Mouse (Mus musculus): Measurements from ENCODE around the gene Lrrc3. TPM values are rescaled to one million over a fixed set of nuclear protein-coding genes. Genes with fewer than 3 reads are reported as not detected.

The Lrrc3 gene
- polyA plus RNA-seq, 1 experiment from 2014 or later = 5.8 TPM

Other genes with a start within 250 kb of the Lrrc3 start
- gene Tspear, start 216.0 kb downstream of the Lrrc3 start, polyA plus RNA-seq (2015; fragmentation: Nextera tagmentation; extraction: Ambion mirVana) = 0.96 and 1.5 TPM in 2 replicates
- not detected in 2 replicates for gene Gm19402, start 211.8 kb downstream of the Lrrc3 start, polyA plus RNA-seq (2015; fragmentation: Nextera tagmentation; extraction: Ambion mirVana)
- gene Gm9508, start 205.3 kb downstream of the Lrrc3 start, polyA plus RNA-seq (2015; fragmentation: Nextera tagmentation; extraction: Ambion mirVana) = not detected in 2 replicates
- not detected in 2 replicates for gene Gm10272, start 195.9 kb downstream of the Lrrc3 start, polyA plus RNA-seq (2015; fragmentation: Nextera tagmentation; extraction: Ambion mirVana)
- 0.27 TPM in 1 of 2 replicates, not detected in the other for gene Gm10024, start 191.1 kb downstream of the Lrrc3 start, polyA plus RNA-seq (2015; fragmentation: Nextera tagmentation; extraction: Ambion mirVana)
- gene Gm10142, start 186.7 kb downstream of the Lrrc3 start, polyA plus RNA-seq (2015; fragmentation: Nextera tagmentation; extraction: Ambion mirVana) = not detected in 2 replicates
- not detected in 2 replicates for gene Krtap12-1, start 181.9 kb downstream of the Lrrc3 start, polyA plus RNA-seq (2015; fragmentation: Nextera tagmentation; extraction: Ambion mirVana)
- gene Gm10100, start 176.1 kb downstream of the Lrrc3 start, polyA plus RNA-seq (2015; fragmentation: Nextera tagmentation; extraction: Ambion mirVana) = not detected in 2 replicates
- not detected in 2 replicates for gene Gm18596, start 159.9 kb downstream of the Lrrc3 start, polyA plus RNA-seq (2015; fragmentation: Nextera tagmentation; extraction: Ambion mirVana)
- not detected in 2 replicates for gene Gm9736, start 151.2 kb downstream of the Lrrc3 start, polyA plus RNA-seq (2015; fragmentation: Nextera tagmentation; extraction: Ambion mirVana)
- gene Gm3233, start 142.9 kb downstream of the Lrrc3 start, polyA plus RNA-seq (2015; fragmentation: Nextera tagmentation; extraction: Ambion mirVana) = not detected in 2 replicates
- not detected in 2 replicates for gene Gm3238, start 131.2 kb downstream of the Lrrc3 start, polyA plus RNA-seq (2015; fragmentation: Nextera tagmentation; extraction: Ambion mirVana)
- not detected in 2 replicates for gene Gm7138, start 125.6 kb downstream of the Lrrc3 start, polyA plus RNA-seq (2015; fragmentation: Nextera tagmentation; extraction: Ambion mirVana)
- not detected in 2 replicates for gene Gm3250, start 120.0 kb downstream of the Lrrc3 start, polyA plus RNA-seq (2015; fragmentation: Nextera tagmentation; extraction: Ambion mirVana)
- gene Gm7137, start 114.3 kb downstream of the Lrrc3 start, polyA plus RNA-seq (2015; fragmentation: Nextera tagmentation; extraction: Ambion mirVana) = not detected in 2 replicates
- gene Gm9639, start 107.5 kb downstream of the Lrrc3 start, polyA plus RNA-seq (2015; fragmentation: Nextera tagmentation; extraction: Ambion mirVana) = not detected in 2 replicates
- not detected in 2 replicates for gene Gm19668, start 103.4 kb downstream of the Lrrc3 start, polyA plus RNA-seq (2015; fragmentation: Nextera tagmentation; extraction: Ambion mirVana)
- gene Gm9507, start 90.7 kb downstream of the Lrrc3 start, polyA plus RNA-seq (2015; fragmentation: Nextera tagmentation; extraction: Ambion mirVana) = not detected in 2 replicates
- not detected in 2 replicates for gene Gm2696, start 87.9 kb downstream of the Lrrc3 start, polyA plus RNA-seq (2015; fragmentation: Nextera tagmentation; extraction: Ambion mirVana)
- not detected in 2 replicates for gene Krtap10-4, start 75.4 kb downstream of the Lrrc3 start, polyA plus RNA-seq (2015; fragmentation: Nextera tagmentation; extraction: Ambion mirVana)
- not detected in 2 replicates for gene Krtap10-10, start 66.6 kb downstream of the Lrrc3 start, polyA plus RNA-seq (2015; fragmentation: Nextera tagmentation; extraction: Ambion mirVana)
- gene Gm36176, start 55.7 kb downstream of the Lrrc3 start, polyA plus RNA-seq (2015; fragmentation: Nextera tagmentation; extraction: Ambion mirVana) = not detected in 2 replicates
- gene Gm10318, start 49.7 kb downstream of the Lrrc3 start, polyA plus RNA-seq (2015; fragmentation: Nextera tagmentation; extraction: Ambion mirVana) = not detected in 2 replicates
- gene Gm3285, start 40.6 kb downstream of the Lrrc3 start, polyA plus RNA-seq (2015; fragmentation: Nextera tagmentation; extraction: Ambion mirVana) = not detected in 2 replicates
- gene Trpm2, start 68.0 kb upstream of the Lrrc3 start, polyA plus RNA-seq (2015; fragmentation: Nextera tagmentation; extraction: Ambion mirVana) = 1.1 and 1.5 TPM in 2 replicates
- gene 1810043G02Rik, start 76.0 kb upstream of the Lrrc3 start, polyA plus RNA-seq (2015; fragmentation: Nextera tagmentation; extraction: Ambion mirVana) = 24.8 and 25.2 TPM in 2 replicates
- 195 and 225 TPM in 2 replicates for gene Pfkl, start 107.5 kb upstream of the Lrrc3 start, polyA plus RNA-seq (2015; fragmentation: Nextera tagmentation; extraction: Ambion mirVana)
- gene Dnmt3l, start 139.4 kb upstream of the Lrrc3 start, polyA plus RNA-seq (2015; fragmentation: Nextera tagmentation; extraction: Ambion mirVana) = 0.56 and 0.63 TPM in 2 replicates
- 0.15 and 0.20 TPM in 2 replicates for gene Aire, start 141.1 kb upstream of the Lrrc3 start, polyA plus RNA-seq (2015; fragmentation: Nextera tagmentation; extraction: Ambion mirVana)
- gene Icosl, start 166.8 kb upstream of the Lrrc3 start, polyA plus RNA-seq (2015; fragmentation: Nextera tagmentation; extraction: Ambion mirVana) = 7.1 and 7.6 TPM in 2 replicates

Measured in stomach, embryonic 16.5 days (tissue).